Mouse (Mus musculus) G1E (cell line): ENCODE measurements around the gene Mtcl1. TPM values are rescaled to one million over a fixed set of nuclear protein-coding genes. Genes with fewer than 3 reads are reported as not detected.

Experiments
- ATAC-seq: 2 replicates; pipeline ENCODE4 v1.8.0; 2016; ENCODE audit warnings: mild to moderate bottlenecking; ENCODE audit not compliant: insufficient number of reproducible peaks, poor library complexity, low FRiP score, severe bottlenecking; ENCODE audit errors: extremely low read depth
- DNase-seq: peaks from one replicate; pipeline ENCODE4 v3.0.0; 2012; ENCODE audit warnings: low spot score
- H3K27me3 ChIP-seq: 2 replicates; pipeline ENCODE4 v1.6.1; 2012; ENCODE audit warnings: mild to moderate bottlenecking, low read length, inconsistent platforms; ENCODE audit not compliant: insufficient read depth
- H3K36me3 ChIP-seq: replicated peaks from 2 replicates; pipeline ENCODE3; 2012; ENCODE audit warnings: mild to moderate bottlenecking, inconsistent platforms
- H3K4me1 ChIP-seq: 2 replicates; pipeline ENCODE4 v1.6.1; 2012; ENCODE audit warnings: low read depth, low read length, inconsistent platforms, mixed read lengths; ENCODE audit not compliant: insufficient read depth
- H3K4me3 ChIP-seq: 2 replicates; pipeline ENCODE4 v1.5.1; 2012; ENCODE audit warnings: low read depth, mild to moderate bottlenecking, inconsistent platforms, low read length, moderate library complexity, mixed read lengths
- H3K9me3 ChIP-seq: replicated peaks from 2 replicates; pipeline ENCODE4 v1.6.1; 2012; ENCODE audit warnings: inconsistent platforms
- CTCF ChIP-seq: IDR thresholded peaks from 2 replicates; pipeline ENCODE4 v1.5.1; 2012; ENCODE audit warnings: low read depth, low read length, inconsistent platforms, mixed read lengths
- GATA1 ChIP-seq: IDR thresholded peaks from 2 replicates; pipeline ENCODE4 v1.6.1; 2012; ENCODE audit warnings: borderline replicate concordance, low read length, inconsistent platforms, mixed read lengths
- GATA2 ChIP-seq: IDR thresholded peaks from 2 replicates; pipeline ENCODE4 v1.6.1; 2012; ENCODE audit warnings: low read depth, low read length, inconsistent platforms, borderline replicate concordance
- POLR2AphosphoS5 ChIP-seq: IDR thresholded peaks from 2 replicates; pipeline ENCODE4 v1.6.1; 2012; ENCODE audit warnings: low read depth, low read length, inconsistent platforms; ENCODE audit not compliant: insufficient replicate concordance
- TAL1 ChIP-seq: conservative IDR thresholded peaks from 2 replicates; pipeline ENCODE4 v1.6.1; 2012; ENCODE audit warnings: low read depth, low read length, inconsistent platforms, mixed read lengths
- polyA plus RNA-seq: library from polyadenylated mRNA; stranded (reverse); fragments of >175 nt; gene quantifications from 2 replicates; pipeline ENCODE4 v1.2.3, GENCODE M21; 2012
- total RNA-seq, 2 experiments: library from RNA; stranded (forward) in 1 of 2; stranded (reverse) in 1 of 2; fragments of 200-1000 nt in 1 of 2; fragments of >200 nt in 1 of 2; fragmentation: Nextera tagmentation in 1 of 2; gene quantifications; 2 replicates each; pipeline ENCODE4 v1.2.3; 2014 to 2017

Mtcl1 gene
- total and polyA plus RNA-seq, 3 experiments, result 0.11 TPM; not detected in 2

DNA sequence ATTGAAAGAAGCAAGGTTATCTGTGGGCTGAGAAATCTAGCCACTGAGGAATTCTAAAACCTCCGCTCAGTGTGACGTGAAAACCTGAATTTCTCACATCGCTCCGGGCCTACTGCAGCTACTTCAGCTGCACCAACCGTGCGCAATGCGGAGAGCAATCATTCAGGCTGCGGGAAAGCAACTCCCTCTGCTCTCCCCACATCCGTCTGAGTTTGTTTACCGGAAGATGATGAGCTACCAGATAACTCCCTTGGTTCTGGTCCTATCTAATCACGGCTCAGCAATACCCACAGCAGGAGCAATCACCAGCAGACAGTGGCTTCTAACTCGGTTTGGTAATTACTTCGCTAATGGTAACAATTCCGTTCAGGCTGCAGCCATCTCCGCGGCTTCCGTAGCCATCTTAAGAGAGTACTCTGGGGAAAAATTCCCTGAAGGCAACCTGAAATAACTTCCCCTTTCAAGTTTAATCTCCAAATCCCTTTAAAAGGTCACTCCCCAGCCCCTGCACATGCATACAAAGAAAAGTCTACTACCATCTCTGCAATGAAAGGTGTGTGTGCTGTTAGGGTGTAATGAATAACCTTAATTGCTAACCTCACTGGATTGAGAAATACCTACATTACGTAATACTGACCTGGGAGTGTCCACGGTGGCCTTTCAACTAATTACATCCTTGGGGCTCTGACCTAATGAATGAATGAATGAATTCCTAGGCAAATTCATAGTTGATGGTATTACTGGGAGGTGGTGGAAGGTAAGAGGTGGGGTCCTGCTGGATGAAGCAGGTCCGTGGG lies 96.5 kb downstream of the Mtcl1 start:
- peaks cover 81% of the 10 kb centered on the region for H3K9me3 ChIP-seq
- H3K4me3 ChIP-seq, result no peak overlapping the region
- TF ChIP-seq CTCF, result no peak
- TF ChIP-seq POLR2AphosphoS5, result no peak
- TF ChIP-seq GATA2, result no peak
- no peak for TF ChIP-seq GATA1
- no peak for TF ChIP-seq TAL1
- no peaks in the 10 kb centered on the region for H3K36me3 ChIP-seq
- DNase-seq (no peak), ATAC-seq (no peak)
- H3K27me3 ChIP-seq, result no peaks in the 10 kb centered on the region
- H3K4me1 ChIP-seq, result no peaks in the 10 kb centered on the region

GRCm38 (mm10) chr17:66352219-66352618 lies 97.3 kb downstream of the Mtcl1 start:
- Histone ChIP-seq H3K27me3 (no peaks in the 10 kb centered on the region), H3K36me3 (no peaks in the 10 kb centered on the region), H3K9me3 (peaks cover 76% of the 10 kb centered on the region), H3K4me1 (no peaks in the 10 kb centered on the region), H3K4me3 (no peak overlapping the region)
- ATAC-seq, result no peak
- TF ChIP-seq TAL1, result no peak
- no peak for TF ChIP-seq GATA2
- TF ChIP-seq CTCF, result no peak
- no peak for TF ChIP-seq POLR2AphosphoS5
- TF ChIP-seq GATA1, result no peak
- no peak for DNase-seq

DNA sequence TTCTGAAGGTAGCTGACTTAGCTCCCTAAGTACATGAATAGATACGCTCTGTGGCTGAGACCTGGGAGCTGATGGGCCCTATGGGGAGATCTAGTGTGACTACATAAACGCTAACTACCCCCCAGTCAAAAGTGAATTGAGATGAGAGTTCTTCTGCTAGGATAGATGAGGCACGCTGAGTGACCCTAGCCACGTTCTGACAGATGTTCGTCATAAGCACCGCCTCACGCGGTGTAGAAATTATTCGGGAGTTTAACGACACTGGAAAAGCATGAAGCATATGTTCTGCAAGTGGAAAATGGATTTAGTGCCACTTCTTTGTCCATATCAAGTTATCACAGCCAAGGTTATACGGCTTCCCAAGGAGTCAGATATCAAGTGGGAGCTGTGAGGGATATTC lies 98.9 kb downstream of the Mtcl1 start:
- no peak for ATAC-seq
- Histone ChIP-seq H3K4me3 (no peak overlapping the region), H3K9me3 (peaks cover 79% of the 10 kb centered on the region), H3K27me3 (no peaks in the 10 kb centered on the region), H3K36me3 (no peaks in the 10 kb centered on the region), H3K4me1 (no peaks in the 10 kb centered on the region)
- DNase-seq, result no peak
- TF ChIP-seq GATA2 (no peak), TAL1 (no peak), GATA1 (no peak), CTCF (no peak), POLR2AphosphoS5 (no peak)

DNA sequence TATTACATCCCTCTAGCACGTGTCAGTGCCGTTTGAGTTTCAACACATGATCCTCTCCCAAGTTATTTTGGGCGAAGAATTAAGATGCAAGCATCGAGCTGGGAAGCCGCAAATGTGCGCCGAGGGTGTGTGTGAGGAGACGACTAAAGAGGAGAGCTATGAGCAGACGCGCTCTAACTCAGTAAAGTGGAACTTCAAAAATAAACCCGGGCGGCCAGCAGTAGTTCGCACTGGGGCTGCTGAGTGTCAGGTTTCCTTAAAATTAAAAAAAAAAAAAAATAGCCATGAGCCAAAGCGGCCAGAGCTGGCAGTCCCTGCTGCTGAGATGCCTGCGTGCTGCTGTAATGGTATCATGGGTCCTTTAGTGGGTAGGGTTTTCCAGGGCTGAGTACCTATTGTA lies 99.4 kb downstream of the Mtcl1 start:
- no peaks in the 10 kb centered on the region for H3K27me3 ChIP-seq
- no peak for ATAC-seq
- TF ChIP-seq POLR2AphosphoS5 (no peak), GATA1 (no peak), TAL1 (no peak), GATA2 (no peak), CTCF (no peak)

GRCm38 (mm10) chr17:66346378-66346777 lies 103.2 kb downstream of the Mtcl1 start:
- no peak overlapping the region for H3K4me3 ChIP-seq
- no peak for DNase-seq
- no peaks in the 10 kb centered on the region for H3K36me3 ChIP-seq
- peaks cover 81% of the 10 kb centered on the region for H3K9me3 ChIP-seq
- ATAC-seq, result no peak
- H3K27me3 ChIP-seq, result no peaks in the 10 kb centered on the region
- no peaks in the 10 kb centered on the region for H3K4me1 ChIP-seq
- no peak for TF ChIP-seq POLR2AphosphoS5

More for the DNA sequence above, 99.4 kb downstream of the Mtcl1 start:
- H3K9me3 ChIP-seq, result peaks cover 80% of the 10 kb centered on the region
- no peaks in the 10 kb centered on the region for H3K36me3 ChIP-seq
- no peak for DNase-seq
- H3K4me3 ChIP-seq, result no peak overlapping the region
- H3K4me1 ChIP-seq, result no peaks in the 10 kb centered on the region

DNA sequence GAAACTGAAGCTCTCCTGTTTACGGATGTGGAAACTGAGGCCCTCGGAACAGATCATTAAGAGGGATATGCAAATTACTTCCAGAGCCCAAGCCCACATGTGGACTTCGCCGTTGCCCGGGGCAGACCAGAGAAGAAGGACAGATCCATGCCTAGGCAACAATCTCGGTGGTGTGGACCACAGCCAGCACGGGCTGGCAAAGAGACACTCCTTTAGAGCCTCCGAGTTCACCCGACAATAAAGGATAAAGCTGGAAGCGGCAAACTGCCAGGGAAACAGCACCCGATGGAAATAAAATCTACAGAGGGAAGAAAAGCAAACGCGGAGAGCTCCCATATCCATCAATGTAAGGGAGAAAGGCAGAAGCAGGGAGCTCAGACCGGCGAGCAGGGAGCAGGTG lies 103.9 kb downstream of the Mtcl1 start:
- H3K9me3 ChIP-seq, result peaks cover 80% of the 10 kb centered on the region

DNA sequence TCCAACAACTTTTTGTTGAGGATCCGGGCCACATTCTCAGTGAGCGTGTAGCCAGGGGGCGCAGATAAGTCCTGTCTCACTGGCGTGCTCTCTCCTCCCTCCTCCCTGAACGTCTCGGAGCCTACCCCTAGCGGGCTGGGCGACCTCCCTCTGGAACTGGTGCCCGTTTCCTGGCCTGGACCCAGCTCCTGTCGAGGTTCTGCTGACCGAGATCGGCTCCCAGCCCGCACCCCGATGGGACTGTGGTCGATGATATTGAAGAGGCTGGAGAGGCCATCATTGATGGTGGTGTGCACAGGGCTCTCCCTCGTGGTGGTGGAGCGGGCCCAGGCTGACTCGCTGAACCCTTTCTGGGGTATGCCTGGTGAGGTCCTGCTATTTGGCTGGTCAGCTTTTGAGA lies 106.6 kb downstream of the Mtcl1 start:
- Histone ChIP-seq H3K9me3 (peaks cover 88% of the 10 kb centered on the region), H3K4me3 (no peak overlapping the region)
- no peak for DNase-seq

More for the DNA sequence above, 103.9 kb downstream of the Mtcl1 start:
- ATAC-seq (no peak), DNase-seq (no peak)
- no peak for TF ChIP-seq GATA2
- TF ChIP-seq TAL1, result no peak
- no peak for TF ChIP-seq POLR2AphosphoS5
- no peak for TF ChIP-seq GATA1
- no peak for TF ChIP-seq CTCF
- Histone ChIP-seq H3K36me3 (no peaks in the 10 kb centered on the region), H3K27me3 (no peaks in the 10 kb centered on the region), H3K4me1 (no peaks in the 10 kb centered on the region), H3K4me3 (no peak overlapping the region)

More for the DNA sequence above, 106.6 kb downstream of the Mtcl1 start:
- Histone ChIP-seq H3K4me1 (no peaks in the 10 kb centered on the region), H3K27me3 (no peaks in the 10 kb centered on the region), H3K36me3 (no peaks in the 10 kb centered on the region)
- no peak for ATAC-seq
- TF ChIP-seq TAL1, result no peak
